Mouse (Mus musculus): ENCODE measurements at regions not wholly inside any gene's neighbourhood (a gene's known extent, or its start where the extent isn't known, plus 50 kb on each side); places are given as distances from the start of the nearest gene placed in this dataset.

- no peak for DNase-seq (ENCODE audit: low read depth, low spot score)
Measured at GRCm38 (mm10) chrX:110666853-110667504, 147.1 kb upstream of the Pou3f4 start.

GRCm38 (mm10) chrX:110673192-110673591, 140.9 kb upstream of the Pou3f4 start:
- no peak for DNase-seq (ENCODE audit: low read depth, low spot score)

GRCm38 (mm10) chrX:110678578-110678977, 135.5 kb upstream of the Pou3f4 start:
- DNase-seq (ENCODE audit: low read depth, low spot score), result no peak

- no peak for DNase-seq (ENCODE audit: low read depth, low spot score)
Measured at GRCm38 (mm10) chrX:110680561-110680960, 133.5 kb upstream of the Pou3f4 start.

- DNase-seq (ENCODE audit: low read depth, low spot score), result no peak
Measured at GRCm38 (mm10) chrX:110700442-110700841, 113.6 kb upstream of the Pou3f4 start.

- DNase-seq (ENCODE audit: low read depth, low spot score), result no peak
Measured at GRCm38 (mm10) chrX:110714137-110714536, 99.9 kb upstream of the Pou3f4 start.

GRCm38 (mm10) chrX:110764080-110764479, 50.0 kb upstream of the Pou3f4 start:
- peak; percentile 4 for DNase-seq (ENCODE audit: low read depth, low spot score)
